9 mouse cellular contexts compared by ENCODE assay signal in the genomic region with DNA sequence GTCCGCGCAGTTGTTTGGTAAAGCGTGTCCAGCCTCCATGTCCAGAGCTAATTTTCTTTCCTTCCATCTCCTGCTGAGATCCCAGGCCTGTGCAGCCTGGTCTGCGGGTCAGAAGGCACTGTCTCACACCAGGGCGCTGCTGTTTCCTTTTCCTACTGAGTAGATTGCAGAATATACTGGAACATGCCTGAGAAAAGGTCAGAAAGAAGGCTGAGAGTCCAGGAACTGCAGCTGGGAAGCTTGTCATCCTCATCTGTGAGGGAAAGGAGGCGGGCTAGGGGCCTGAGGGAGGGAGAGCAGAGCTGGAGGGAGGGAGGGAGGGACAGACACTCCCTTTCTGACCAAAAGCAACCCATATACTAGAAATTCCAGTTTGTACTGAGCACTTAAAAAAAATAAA.
A peak's percentile ranks its signal among the peaks of the same experiment; 100 is the strongest.
DNase-seq lines count a peak whose midpoint lies in the region; ATAC-seq lines count a peak whose summit lies in the region.
"Had no signal": no experiment of that assay in that cellular context is flagged by ENCODE, and none has a peak within 500 bp of the region (broad histone marks: within the 10 kb centered on the region; RNA-seq: fewer than 3 reads in every experiment).

No protein-coding gene starts in this region.

- H3K36me3 ChIP-seq in heart, embryonic 12.5 days, result no peaks in the 10 kb centered on the region

- no peak for ATAC-seq in heart, embryonic 12.5 days (ENCODE audit: insufficient number of reproducible peaks, low FRiP score)

- no peak overlapping the region for H3K4me3 ChIP-seq in heart, embryonic 12.5 days
- H3K4me3 ChIP-seq: erythroblast, embryonic 14.5 days had no signal

- peaks cover 11% of the 10 kb centered on the region for H3K27me3 ChIP-seq in heart, embryonic 12.5 days (replicated peaks)

- peak; percentile 58 to 77 for DNase-seq in heart, adult 18-20 months
- peak; percentile 48 to 64 for DNase-seq in heart, adult 9 months (ENCODE audit: low spot score in 2 of 2)
- peak; percentile 64 for DNase-seq in kidney, postnatal 10 days
- peak; percentile 62 for DNase-seq in lung, postnatal 36 days
- DNase-seq in c-Kit-positive CD71-positive TER-119-positive erythroid progenitor cells, embryonic 14.5 days (ENCODE audit: low spot score), result no peak
- DNase-seq in natural killer cell, adult 2 months (ENCODE audit: low spot score in 2 of 2), result no peak
- no peak for DNase-seq in urinary bladder, adult 18-20 months (ENCODE audit: low spot score in 2 of 2)

- H3K4me2 ChIP-seq in heart, embryonic 12.5 days, result no peak overlapping the region; the same call in 1 of the 2 replicates

- no peak overlapping the region for H3K27ac ChIP-seq in heart, embryonic 12.5 days (ENCODE audit: poor library complexity, severe bottlenecking)

- H3K4me1 ChIP-seq in heart, embryonic 12.5 days (replicated peaks), result peaks cover 32% of the 10 kb centered on the region

- whole genome bisulfite sequencing in heart, embryonic 12.5 days, result 54% methylated on average over 6 of the region's 6 CpGs

- H3K9me3 ChIP-seq in heart, embryonic 12.5 days (replicated peaks), result no peaks in the 10 kb centered on the region

- no peak overlapping the region for H3K9ac ChIP-seq in heart, embryonic 12.5 days

Comparison
In these comparisons a context has a peak if more than half of its experiments do, and no peak if none do; other contexts are left out.
1. DNase-seq: peak in heart, adult 18-20 months (2 of 2), heart, adult 9 months (2 of 2), kidney, postnatal 10 days (single experiment) and lung, postnatal 36 days (single experiment); none in c-Kit-positive CD71-positive TER-119-positive erythroid progenitor cells, embryonic 14.5 days (single experiment), natural killer cell, adult 2 months (0 of 2) and urinary bladder, adult 18-20 months (0 of 2).